Mouse (Mus musculus): ENCODE measurements around the gene Psmd2.
A peak's percentile ranks its signal among the peaks of the same experiment; 100 is the strongest.

The Psmd2 gene

DNA sequence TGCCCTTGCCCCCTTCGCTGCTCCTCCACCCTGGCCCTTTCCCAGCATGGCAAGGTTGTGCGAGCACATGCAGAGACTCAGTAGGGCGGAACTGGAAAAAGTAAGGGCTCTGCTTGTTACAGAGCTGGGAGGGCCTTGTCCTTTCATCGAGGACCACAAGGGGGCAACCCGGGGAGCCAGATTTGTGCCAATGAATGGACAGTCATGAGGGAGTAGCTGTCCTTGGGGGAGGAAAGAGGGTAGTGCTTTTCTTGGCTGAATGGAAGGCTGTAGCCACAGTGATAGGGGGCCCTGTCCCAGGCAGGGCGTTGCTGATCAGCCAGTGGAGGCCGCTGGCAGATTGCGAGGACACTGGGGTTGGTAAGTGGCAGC lies 51.1 kb downstream of the Psmd2 start:
- DNase-seq = peak; percentile 71

DNA sequence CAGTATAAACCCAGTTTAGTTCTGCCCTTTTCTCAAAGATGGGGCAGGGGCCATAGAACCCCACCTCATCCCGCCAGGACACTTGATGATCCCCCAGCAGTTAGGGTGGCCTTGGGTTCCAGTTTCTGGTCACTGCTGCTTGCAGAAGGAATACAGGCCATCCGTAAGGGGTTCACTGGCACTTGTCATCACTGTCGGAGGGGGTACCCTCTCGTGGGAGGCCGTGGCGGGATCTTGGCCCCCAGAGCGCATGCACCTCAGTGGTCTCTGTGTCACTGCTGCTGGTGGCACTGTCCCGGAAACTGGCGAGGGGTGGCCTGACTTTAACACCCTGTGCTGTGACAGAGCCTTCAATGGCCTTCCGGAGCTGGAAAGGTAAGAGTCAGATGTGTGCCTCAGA lies 51.6 kb downstream of the Psmd2 start:
- DNase-seq = no peak

DNA sequence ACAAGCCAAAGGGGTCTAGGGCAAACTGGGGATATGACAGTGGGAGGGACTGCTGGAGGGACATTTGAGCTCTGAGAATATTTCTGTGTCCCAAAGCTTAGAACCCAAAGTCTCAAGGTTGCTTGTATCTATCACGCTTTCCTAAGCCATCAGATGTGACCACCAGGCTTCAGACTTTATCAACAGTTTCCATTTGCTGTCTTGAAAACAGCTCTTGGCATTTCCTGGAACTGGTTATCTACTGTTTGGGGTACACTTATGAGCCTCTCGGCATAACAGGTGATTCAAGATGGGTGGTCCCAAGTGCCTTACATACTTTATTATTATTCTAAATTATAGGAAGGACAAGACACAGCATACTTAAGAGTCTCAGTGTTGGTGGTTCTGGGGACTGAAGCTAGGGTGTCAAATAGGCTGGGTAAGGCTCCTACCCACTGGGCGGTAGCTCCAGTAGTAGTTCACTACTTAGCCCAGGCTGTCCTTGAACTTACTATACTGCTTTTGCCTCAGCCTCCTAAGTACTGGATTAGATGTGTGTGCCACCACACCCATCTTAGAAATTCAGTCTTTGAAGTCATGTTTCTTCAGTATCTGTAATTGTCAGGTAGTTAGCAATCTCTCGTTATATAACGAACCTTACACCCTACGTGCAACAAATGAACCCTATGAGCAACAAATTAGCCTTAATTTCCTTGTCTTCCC lies 52.4 kb downstream of the Psmd2 start:
- no peak for DNase-seq

DNA sequence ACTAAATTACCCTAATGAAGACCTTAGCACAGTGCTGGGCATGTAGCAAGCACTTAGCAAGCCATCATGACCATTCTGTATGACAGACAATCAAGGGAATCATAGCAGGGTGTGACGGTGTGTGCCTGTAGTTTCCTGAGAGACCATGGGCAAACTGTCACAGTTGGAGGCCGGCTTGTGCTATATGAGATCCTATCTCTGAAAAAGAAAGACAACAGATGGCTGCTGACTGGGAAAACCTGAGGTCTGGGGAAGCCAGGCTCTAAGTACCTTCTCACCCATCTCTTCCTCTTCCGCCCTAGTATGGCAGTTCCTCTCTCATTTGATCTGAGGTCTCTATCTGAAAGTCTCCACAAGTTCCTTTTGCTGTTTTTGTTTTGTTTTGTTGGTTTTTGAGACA lies 54.3 kb downstream of the Psmd2 start:
- no peak for DNase-seq

DNA sequence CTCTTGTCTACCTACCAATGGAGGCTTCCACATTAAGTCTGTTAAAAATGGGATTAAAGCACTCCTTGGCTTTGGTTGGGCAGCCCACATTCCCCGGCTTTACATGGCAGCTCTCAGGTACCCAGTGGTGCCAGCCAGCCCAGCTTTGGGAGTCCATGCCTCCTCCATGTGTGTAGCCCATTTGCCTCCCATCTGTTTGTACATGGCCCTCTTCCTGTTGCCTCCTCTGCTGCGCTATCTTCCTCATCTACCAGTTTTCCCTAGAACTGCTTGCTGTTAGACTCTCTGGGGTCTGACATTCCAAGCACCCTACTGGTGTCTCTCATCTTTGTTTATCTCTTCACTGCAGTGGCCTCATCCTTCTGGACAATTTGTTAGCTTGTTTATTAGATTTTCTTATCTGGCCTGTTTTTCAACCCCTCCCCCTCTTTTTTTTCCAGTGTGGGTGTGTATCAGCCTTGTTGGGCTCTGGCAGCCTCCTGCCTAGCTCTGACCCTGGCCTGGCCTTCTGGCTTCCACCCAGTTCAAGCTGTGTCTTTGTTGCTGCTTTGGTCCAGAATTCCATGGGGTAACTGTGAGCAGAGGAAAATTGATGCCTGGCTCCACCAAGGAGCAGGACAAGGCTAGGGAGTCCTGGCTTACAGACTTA lies 55.1 kb downstream of the Psmd2 start:
- DNase-seq = no peak

DNA sequence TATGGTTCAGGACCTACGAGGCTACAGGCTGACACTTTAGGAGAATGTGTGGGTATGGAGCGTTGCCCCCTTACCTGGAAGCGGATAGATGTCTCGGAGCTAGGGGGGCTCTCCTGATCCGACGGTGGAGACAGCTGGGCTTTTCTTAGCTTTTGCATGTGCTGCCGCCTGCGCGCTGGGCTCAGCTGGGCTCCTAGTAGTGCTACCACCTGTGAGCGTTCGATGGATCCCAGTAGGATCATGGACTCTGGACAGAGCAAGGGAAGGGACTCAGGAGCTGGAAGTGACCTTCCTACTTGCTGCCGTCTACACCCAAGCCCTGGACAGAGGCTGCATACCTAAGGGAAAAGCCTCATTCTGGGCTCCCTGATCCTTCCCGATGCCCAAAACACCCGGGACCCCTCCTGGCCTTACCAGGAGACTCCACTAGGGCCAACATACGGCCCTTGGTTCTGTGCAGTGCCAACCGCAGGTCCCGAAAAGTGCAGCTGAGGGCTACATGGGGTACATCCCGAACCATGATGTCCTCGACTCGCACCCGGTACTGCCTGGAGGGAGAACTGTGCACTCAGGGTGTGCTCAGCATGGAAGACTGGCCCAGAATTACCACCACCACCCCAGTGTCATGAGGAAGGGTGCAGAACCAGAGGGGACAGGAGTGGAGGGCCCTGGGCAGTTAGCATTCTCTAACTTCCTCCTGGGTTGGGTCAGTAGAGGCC lies 56.9 kb downstream of the Psmd2 start:
- no peak for DNase-seq

DNA sequence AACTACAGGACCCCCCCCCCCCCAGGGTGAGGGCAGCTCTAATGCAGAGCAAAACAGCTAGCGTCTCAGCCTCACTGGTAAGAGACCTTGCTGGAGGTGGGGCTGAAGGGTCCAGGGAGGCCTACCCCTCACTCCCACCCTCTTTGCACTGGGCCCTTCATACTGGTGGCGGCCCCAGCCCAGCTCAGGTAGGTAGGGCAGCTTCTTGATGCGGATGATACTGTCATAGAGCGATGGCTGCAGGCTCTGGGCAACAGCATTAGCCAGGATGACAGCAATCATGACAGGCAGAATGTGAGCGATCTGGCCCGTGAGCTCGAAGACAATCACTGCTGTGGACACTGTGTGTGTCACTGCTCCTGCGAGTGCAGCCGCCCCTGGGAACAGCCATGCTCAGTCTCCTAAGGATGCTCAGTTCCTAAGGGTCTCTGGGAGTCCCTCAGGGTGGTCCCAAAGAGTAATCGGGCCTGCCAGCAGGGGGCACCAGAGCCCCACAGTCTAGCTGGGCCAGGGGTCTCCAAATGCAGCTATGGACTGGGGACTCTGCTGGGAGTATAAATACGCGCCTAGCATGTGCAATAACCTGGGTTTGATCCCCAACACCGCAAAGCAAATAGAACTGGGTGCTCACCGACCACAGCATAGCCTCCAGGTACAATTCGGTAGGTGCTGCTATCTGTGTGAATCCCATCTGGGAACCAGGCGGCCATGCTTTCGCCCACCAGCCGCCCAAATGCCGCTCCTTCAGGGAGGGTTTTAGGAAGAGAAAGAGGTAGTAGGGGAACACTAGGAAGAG lies 57.7 kb downstream of the Psmd2 start:
- DNase-seq = peak; percentile 86

DNA sequence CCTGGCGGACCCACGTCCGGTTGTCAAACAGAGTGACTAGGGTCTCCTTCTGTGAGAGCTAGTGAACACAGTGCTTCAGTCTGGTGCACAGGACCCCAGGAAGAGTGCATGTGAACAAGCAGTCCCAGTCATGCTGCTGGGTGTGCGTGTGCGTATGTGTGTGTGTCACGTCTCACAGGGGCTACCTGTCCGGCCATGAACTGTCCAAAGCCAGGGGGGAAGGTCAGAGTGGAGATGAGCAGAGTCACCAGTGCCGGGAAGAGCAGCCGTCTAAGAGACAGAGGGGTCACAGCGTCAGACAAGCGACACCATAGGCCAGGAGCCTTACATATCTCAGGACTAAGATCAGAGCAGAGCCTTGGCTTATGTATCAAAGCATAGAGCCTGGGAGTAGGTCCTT lies 58.9 kb downstream of the Psmd2 start:
- no peak for DNase-seq

DNA sequence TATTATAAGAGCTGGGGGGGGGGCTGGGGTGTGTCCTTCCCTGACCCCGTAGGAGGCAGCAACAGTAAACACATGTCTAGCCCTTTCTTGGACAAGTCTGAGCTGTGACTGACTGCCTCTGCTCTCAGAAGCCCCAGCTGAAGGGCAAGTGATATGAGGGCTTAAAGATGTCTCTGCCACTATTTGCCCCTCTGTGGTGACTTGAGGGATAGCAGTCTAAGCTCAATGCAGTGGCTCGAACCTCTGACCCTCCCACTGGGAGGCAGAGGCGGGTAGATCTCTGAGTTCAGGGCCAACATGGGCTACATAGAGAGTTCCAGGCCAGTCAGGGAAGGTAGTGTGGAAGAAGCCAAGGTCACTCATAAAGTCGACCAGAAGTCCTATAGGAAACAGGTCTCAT lies 59.4 kb downstream of the Psmd2 start:
- no peak for DNase-seq

DNA sequence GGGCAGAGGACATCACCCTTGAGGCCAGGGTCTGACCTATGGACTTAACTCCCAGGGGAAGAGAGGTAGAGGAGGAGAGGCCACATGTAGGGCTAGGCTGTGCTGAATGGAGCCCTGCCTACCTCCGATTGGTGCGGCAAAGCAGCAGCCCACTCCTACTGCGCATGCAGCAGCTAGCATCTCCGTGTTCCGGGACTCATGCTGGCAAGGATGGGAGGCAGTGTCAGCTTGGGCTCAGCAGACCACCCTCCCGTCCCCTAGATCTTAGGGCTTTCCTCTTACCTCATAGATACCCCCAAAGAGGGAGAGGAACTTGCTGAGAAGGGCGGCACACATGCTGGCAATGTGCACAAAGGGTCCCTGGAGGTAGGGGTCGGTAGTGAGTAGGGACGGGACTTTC lies 60.7 kb downstream of the Psmd2 start:
- no peak for DNase-seq

DNA sequence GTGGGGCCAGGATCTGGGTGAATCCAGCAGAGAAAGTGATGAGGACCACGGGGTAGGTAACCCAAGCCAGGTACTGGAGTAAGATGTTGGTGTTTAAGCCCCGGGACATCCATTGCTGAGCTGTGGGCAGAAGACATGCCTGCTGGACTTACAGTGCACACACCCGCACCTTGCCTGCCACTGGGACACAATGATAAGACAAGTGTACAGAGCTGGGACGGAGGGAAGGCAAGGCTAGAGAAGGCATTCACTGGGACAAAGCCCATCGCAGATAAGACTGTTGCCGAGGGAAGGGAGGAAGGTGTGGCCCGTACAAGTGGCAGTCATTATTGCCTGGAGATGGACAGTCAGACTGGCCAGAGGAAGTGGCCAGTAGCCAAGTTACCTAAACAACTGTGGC lies 61.4 kb downstream of the Psmd2 start:
- DNase-seq = no peak

All from right cerebral cortex, postnatal 4 days (tissue).